Mouse (Mus musculus) forebrain, embryonic 10.5 days (tissue): Measurements from ENCODE around the gene Zfp358. TPM values are rescaled to one million over a fixed set of nuclear protein-coding genes. Genes with fewer than 3 reads are reported as not detected.

ENCODE experiments used
- DNase-seq: peaks from one replicate; pipeline ENCODE4 v3.0.0-alpha.2; 2017; ENCODE audit warnings: low spot score; ENCODE audit errors: extremely low spot score
- H3K27ac ChIP-seq: fragments of 300-500 bp; sonication (generic); 2 replicates; pipeline ENCODE4 v1.5.1; 2016; ENCODE audit warnings: mild to moderate bottlenecking
- H3K27me3 ChIP-seq: fragments of 300-500 bp; sonication (generic); 2 replicates; pipeline ENCODE4 v1.6.1; 2016; ENCODE audit warnings: mild to moderate bottlenecking; ENCODE audit not compliant: poor library complexity, severe bottlenecking
- H3K36me3 ChIP-seq: fragments of 300-500 bp; sonication (generic); replicated peaks from 2 replicates; pipeline ENCODE4 v1.6.1; 2016; ENCODE audit warnings: mild to moderate bottlenecking, moderate library complexity
- H3K4me1 ChIP-seq: fragments of 300-500 bp; sonication (generic); 2 replicates; pipeline ENCODE4 v1.6.1; 2016
- H3K4me3 ChIP-seq: fragments of 300-500 bp; sonication (generic); 2 replicates; pipeline ENCODE4 v1.5.1; 2016; ENCODE audit warnings: mild to moderate bottlenecking, moderate library complexity
- H3K9me3 ChIP-seq: fragments of 300-500 bp; sonication (generic); 2 replicates; pipeline ENCODE4 v1.6.1; 2016; ENCODE audit warnings: mild to moderate bottlenecking, moderate library complexity
- WGBS: fragments of 180-500 bp; shearing (Covaris S2); methylation state at CpG from one replicate; pipeline ENCODE4 v1.1.7; 2016; 5-methylcytosine and 5-hydroxymethylcytosine counted together
- polyA plus RNA-seq: library from polyadenylated mRNA; unstranded; fragments of >200 nt; fragmentation: Nextera tagmentation; extraction: Ambion mirVana; gene quantifications from 2 replicates; pipeline ENCODE4 v1.2.1, GENCODE M21; 2016

Gene Zfp358
- polyA plus RNA-seq, 1 experiment from 2014 or later = 64.8 TPM

DNA sequence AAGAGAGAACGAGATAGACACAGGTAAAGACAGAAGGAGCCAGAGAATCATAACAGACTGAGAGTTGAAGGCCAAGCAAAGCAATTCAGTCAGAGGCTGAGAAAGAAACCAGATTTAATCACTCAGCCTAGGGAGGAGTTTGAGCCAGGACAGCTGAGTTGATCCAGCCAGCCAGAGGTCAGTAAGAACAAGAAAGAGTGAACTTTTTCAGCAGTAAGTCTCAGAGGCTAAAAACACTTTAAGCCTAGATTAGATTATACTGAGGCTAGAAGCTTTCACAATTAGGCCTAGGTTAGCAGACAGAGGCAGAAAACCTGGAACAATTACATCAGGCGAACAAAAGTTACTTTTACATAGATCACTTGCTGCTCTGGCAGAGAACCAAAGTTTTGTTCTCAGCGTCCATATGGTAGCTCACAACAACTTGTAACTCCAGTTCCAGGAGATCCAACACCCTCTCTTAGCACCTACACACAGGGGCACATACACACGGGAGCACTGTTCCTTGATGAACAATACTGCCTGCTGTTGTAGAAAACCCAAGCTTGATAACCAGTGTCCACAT lies 12.6 kb upstream of the Zfp358 start:
- Histone ChIP-seq H3K36me3 (no peaks in the 10 kb centered on the region), H3K9me3 (no peaks in the 10 kb centered on the region), H3K4me1 (peaks cover 11% of the 10 kb centered on the region), H3K4me3 (no peak overlapping the region), H3K27me3 (peaks cover 25% of the 10 kb centered on the region), H3K27ac (no peak overlapping the region)
- no peak for DNase-seq
- WGBS = 79% methylated on average over 4 of the region's 4 CpGs

DNA sequence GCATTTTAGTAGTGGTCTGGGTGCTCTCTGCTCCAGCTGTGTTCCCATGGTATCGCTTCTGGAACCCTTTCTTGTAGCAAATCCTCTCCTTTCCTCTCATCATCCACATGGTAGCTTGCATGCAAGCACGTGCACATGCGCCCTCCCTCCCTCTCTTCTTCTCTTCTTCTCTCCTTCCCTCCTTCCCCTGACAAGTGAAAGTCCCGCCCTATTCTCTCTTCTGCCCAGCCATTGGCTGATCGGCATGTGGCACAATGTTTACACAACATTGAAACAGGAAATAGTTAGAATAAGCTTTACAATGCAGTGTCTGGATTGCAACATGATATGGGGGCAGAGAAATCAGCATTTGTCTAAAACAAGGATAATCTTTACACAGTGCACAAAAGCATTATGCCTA lies 11.3 kb upstream of the Zfp358 start:
- WGBS = 71% methylated on average over 5 of the region's 5 CpGs

DNA sequence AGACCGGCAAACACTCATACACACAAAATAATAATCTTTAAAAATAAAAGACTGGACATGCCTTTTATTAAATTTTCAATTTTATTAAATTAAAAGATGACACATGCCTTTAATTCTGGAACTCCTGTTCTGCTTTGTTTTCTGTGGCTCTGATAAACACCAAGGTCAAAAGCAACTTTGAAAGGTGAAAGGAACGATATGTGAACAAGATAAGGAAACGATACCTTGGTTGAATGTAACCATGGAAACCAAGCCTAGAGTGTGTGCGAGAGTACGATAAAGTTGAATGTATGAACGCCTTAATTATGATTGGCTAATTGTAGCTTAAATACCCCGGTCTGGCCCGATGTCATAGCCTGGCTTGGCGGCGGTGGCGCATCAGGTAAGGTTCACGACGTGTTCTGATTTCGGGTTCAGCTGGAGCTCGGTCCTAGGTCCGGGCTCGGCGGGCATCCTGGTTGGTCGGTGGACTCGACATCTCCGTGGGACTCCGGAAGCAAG lies 10.6 kb upstream of the Zfp358 start:
- Histone ChIP-seq H3K36me3 (no peaks in the 10 kb centered on the region), H3K27ac (no peak overlapping the region), H3K9me3 (no peaks in the 10 kb centered on the region), H3K4me1 (peaks cover 3% of the 10 kb centered on the region; the same call in 1 of the 2 replicates), H3K27me3 (peaks cover 5% of the 10 kb centered on the region), H3K4me3 (no peak overlapping the region)
- WGBS = 90% methylated on average over 22 of the region's 22 CpGs
- no peak for DNase-seq

More for the DNA sequence above, 11.3 kb upstream of the Zfp358 start:
- Histone ChIP-seq H3K9me3 (no peaks in the 10 kb centered on the region), H3K4me1 (peaks cover 3% of the 10 kb centered on the region; the same call in 1 of the 2 replicates), H3K4me3 (no peak overlapping the region), H3K27me3 (peaks cover 12% of the 10 kb centered on the region), H3K27ac (no peak overlapping the region), H3K36me3 (no peaks in the 10 kb centered on the region)
- DNase-seq = no peak

DNA sequence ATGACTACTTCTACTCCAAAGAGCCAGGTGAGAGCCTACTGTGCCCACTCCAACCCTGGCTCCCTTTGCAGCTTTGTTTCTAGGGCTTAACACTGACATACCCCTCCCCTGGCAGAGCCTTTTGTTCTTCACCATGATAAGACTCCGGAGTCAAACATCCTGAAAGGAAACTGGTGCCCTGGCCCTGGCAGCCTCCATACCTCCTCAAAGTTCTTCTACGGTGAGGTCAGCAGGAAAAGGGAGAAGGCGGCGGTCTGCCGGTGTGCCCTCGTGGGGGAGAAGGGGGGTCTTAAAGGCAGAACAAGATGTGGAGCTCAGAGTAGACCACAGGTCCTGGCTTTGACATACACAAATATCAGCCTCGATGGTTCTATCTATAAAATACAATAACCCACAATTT lies 9.4 kb upstream of the Zfp358 start:
- Histone ChIP-seq H3K27me3 (no peaks in the 10 kb centered on the region), H3K4me3 (no peak overlapping the region), H3K27ac (no peak overlapping the region), H3K4me1 (peaks cover 3% of the 10 kb centered on the region; the same call in 1 of the 2 replicates), H3K9me3 (no peaks in the 10 kb centered on the region), H3K36me3 (no peaks in the 10 kb centered on the region)
- DNase-seq = no peak
- WGBS = 87% methylated on average over 7 of the region's 7 CpGs

DNA sequence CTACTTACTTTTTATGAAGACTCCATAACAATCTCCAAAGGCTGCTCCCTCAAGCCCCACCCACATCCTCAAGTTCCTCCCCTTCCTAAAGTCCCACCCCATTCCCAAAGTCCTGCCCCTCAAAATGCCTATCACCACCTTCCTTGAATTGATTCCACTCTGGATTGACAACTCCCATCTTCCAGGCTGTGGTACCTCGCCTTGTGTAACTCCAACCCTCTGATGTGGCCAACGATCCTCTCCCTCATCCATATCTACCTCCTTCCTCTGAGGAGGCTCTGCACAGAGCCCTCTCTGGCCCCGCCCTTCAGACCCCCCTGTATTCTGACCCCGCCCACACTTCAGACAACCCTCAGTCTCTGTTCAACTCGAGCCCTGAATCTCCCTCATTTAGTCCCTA lies 7.7 kb upstream of the Zfp358 start:
- no peaks in the 10 kb centered on the region for H3K4me1 ChIP-seq
- H3K27ac ChIP-seq = no peak overlapping the region
- H3K36me3 ChIP-seq = no peaks in the 10 kb centered on the region
- H3K27me3 ChIP-seq = no peaks in the 10 kb centered on the region
- no peak overlapping the region for H3K4me3 ChIP-seq
- DNase-seq = no peak
- no peaks in the 10 kb centered on the region for H3K9me3 ChIP-seq
- WGBS = 30% methylated on average over 5 of the region's 5 CpGs

DNA sequence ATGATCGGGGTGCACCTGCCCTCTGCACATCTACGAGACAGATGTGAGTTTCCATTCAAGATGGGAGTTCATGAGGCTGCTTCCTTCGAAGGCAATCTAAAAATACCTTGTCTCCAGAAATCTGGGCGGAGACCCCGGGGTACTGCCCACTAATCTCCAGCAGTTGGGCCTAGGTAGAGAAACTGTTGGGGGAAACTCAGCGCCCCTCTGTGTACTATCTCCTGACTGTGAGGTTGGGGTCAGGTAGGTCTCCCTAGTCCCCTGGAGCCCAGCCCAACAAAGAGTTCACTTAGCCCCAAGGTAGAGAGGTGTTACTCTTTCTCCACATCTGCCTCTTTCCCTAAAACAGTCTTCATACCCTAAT lies 889 bp downstream of the Zfp358 start:
- no peak for DNase-seq
- Histone ChIP-seq H3K4me1 (peaks cover 19% of the 10 kb centered on the region), H3K9me3 (peaks cover 31% of the 10 kb centered on the region), H3K4me3 (peak overlapping the region; percentile 92), H3K36me3 (peaks cover 44% of the 10 kb centered on the region), H3K27ac (peak overlapping the region; percentile 99), H3K27me3 (no peaks in the 10 kb centered on the region)
- 46% methylated on average over 6 of the region's 6 CpGs for WGBS

DNA sequence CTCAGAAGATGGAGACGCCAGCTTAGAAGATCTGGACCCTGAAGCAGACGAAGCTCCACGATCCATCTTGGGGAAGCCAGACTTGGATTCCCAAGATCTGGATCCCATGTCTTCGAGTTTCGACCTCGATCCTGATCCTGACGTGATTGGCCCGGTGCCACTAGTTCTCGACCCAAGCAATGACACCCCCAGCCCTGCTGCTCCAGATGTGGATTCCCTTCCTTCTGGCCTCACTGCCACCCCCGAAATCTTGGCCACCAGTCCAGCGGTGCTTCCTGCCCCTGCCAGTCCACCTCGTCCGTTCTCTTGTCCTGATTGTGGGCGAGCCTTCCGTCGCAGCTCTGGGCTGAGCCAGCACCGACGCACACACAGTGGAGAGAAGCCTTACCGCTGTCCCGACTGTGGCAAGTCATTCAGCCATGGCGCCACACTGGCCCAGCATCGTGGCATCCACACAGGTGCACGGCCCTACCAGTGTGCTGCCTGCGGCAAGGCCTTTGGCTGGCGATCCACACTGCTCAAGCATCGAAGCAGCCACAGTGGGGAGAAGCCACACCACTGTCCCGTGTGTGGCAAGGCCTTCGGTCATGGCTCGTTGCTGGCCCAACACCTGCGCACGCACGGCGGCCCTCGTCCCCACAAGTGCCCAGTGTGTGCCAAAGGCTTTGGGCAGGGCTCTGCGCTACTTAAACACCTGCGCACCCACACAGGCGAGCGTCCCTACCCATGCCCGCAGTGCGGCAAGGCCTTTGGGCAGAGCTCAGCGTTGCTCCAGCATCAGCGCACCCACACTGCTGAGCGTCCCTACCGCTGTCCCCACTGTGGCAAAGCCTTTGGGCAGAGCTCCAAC lies 2.9 kb downstream of the Zfp358 start:
- no peak for DNase-seq
- 98% methylated on average over 44 of the region's 44 CpGs for WGBS
- Histone ChIP-seq H3K4me3 (0 out of 2 replicates have a peak overlapping the region, but pooled peaks have one; percentile 8), H3K9me3 (peaks cover 31% of the 10 kb centered on the region), H3K27me3 (no peaks in the 10 kb centered on the region), H3K27ac (no peak overlapping the region), H3K4me1 (peaks cover 31% of the 10 kb centered on the region), H3K36me3 (peaks cover 49% of the 10 kb centered on the region)

DNA sequence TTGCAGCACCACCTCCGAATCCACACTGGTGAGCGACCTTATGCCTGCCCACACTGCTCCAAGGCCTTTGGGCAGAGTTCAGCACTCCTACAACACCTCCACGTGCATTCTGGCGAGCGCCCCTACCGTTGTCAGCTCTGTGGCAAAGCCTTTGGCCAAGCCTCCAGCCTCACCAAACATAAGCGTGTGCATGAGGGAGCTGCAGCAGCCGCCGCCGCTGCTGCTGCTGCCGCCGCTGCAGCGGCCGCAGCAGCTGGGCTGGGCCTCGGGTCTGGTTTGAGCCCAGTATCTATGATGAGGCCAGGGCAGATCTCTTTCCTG lies 3.5 kb downstream of the Zfp358 start:
- Histone ChIP-seq H3K4me1 (peaks cover 37% of the 10 kb centered on the region), H3K4me3 (0 out of 2 replicates have a peak overlapping the region, but pooled peaks have one; percentile 8), H3K27me3 (no peaks in the 10 kb centered on the region), H3K9me3 (peaks cover 31% of the 10 kb centered on the region), H3K36me3 (peaks cover 49% of the 10 kb centered on the region), H3K27ac (no peak overlapping the region)
- DNase-seq = no peak
- 90% methylated on average over 15 of the region's 15 CpGs for WGBS

DNA sequence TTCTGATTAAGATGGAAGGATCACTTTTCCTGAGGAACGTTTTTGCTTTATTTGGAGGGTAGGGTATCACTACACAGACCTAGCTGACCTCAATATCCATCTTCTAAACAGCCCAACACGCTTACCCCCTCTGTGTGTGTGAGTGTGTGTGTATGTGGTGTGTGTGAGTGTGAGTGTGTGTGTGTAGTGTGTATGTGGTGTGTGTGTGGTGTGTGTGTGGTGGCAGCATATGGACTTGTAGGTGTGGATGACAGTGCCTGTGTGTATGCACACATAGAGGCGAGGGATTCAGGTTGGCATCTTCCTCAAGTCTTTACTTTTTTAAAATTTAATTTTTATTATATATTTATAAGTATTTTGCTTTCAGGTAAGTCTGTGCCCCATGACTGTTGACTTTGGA lies 5.6 kb downstream of the Zfp358 start:
- DNase-seq = no peak
- WGBS = 90% methylated on average over 3 of the region's 3 CpGs
- no peaks in the 10 kb centered on the region for H3K27me3 ChIP-seq
- H3K4me3 ChIP-seq = no peak overlapping the region
- no peak overlapping the region for H3K27ac ChIP-seq
- peaks cover 39% of the 10 kb centered on the region for H3K4me1 ChIP-seq
- peaks cover 31% of the 10 kb centered on the region for H3K9me3 ChIP-seq
- H3K36me3 ChIP-seq = peaks cover 50% of the 10 kb centered on the region

DNA sequence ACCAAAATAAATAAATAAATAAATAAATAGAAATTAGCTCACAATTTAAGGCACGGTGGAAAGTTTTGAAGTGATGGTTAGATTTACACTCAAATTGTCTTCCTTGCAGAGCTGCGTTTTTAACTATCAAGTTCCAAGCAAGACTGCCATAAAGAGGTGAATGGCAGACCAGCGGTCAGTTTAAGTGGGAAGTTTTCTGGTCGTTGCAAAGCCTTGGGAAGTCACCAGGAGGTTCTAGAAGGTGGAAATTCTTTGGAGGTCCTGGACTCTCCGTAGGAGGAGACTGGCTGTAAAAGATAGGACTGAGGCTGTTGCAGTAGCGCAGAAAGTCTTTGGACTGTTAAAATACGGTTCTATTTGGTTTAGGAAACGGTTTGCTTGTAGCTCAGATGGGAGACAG lies 6.8 kb downstream of the Zfp358 start:
- Histone ChIP-seq H3K4me1 (peaks cover 32% of the 10 kb centered on the region), H3K9me3 (peaks cover 26% of the 10 kb centered on the region), H3K36me3 (peaks cover 50% of the 10 kb centered on the region), H3K27ac (peak overlapping the region; percentile 93), H3K27me3 (no peaks in the 10 kb centered on the region), H3K4me3 (peak overlapping the region; percentile 83)
- no peak for DNase-seq
- 10% methylated on average over 8 of the region's 8 CpGs for WGBS

DNA sequence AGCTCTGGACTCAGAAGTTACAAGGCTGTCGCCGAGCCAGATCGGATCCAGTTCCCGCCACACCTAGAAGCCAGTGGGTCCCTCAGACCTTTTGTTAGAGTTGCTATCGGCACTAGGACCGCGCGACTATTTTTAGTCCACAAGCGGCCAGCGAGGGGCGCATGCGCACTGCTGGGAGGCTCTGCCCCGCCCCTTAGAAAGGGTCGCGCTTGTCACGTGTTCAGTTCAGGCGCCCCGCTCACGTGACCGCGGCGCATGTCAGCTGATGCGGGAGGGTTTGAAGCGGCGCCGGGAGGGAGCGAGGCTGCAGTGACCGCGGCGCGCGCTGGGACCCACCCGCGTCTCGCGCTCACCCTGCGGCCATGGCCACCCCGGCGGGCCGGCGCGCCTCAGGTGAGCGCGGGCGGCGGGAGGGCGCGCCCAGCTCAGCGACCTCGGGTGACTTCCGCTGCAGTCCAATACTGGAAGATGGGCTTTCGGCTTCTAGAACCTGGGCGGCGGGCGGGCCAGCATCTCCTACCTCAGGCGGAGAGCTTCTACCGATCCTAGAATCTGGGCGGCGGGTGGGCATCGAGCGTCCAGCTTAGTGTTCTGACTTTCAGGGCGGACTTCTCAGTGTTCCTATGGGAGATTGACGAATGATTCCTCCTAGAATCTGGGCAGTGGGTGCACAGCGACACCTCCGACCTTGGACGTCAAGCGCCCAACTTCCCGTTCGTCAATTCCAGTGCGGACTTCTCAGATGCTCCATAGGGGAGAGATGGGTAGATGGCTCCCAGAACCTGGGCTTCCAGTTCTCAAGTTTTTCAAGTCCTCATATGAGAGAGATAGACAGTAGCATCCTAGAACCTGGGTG lies 7.5 kb downstream of the Zfp358 start, which contains the start of gene Mcoln1:
Gene Mcoln1 (plus strand): TSS at position 223 of the 856 bp plus-strand sequence.
- Histone ChIP-seq H3K27ac (peak within 1 kb of the TSS; percentile 93), H3K4me3 (peak within 1 kb of the TSS; percentile 83), H3K36me3 (peaks cover 44% of the 10 kb centered on the region), H3K9me3 (peaks cover 18% of the 10 kb centered on the region), H3K27me3 (no peaks in the 10 kb centered on the region), H3K4me1 (peaks cover 32% of the 10 kb centered on the region)
- DNase-seq = peak; percentile 98
- under 1% methylated on average over 70 of the region's 70 CpGs for WGBS

DNA sequence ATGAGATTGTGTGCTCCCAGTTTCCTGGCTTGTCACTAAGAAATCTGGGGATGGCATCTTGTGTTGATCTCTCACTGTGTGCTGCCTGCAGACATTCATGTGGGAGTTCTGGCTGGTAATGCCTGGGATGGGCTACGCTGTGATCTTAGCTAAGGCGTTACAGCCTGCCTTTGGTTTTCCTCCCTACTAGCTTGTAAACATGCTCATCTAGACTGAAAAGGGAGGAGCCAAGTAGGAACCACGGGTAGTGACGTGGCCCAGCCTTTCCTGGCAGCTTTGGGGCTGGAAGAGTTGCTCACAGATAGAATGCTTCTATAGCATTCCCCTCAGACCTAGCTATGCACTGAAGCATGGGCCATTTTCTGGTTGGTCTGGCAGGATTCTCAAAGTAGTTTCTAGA lies 9.3 kb downstream of the Zfp358 start:
- no peak for DNase-seq
- Histone ChIP-seq H3K36me3 (peaks cover 44% of the 10 kb centered on the region), H3K27ac (no peak overlapping the region), H3K9me3 (0 out of 2 replicates have a peak, but pooled peaks cover 3% of the 10 kb centered on the region), H3K4me3 (no peak overlapping the region; the same call in 1 of the 2 replicates), H3K27me3 (no peaks in the 10 kb centered on the region), H3K4me1 (peaks cover 28% of the 10 kb centered on the region)
- WGBS = 84% methylated on average over 4 of the region's 4 CpGs
